Mouse (Mus musculus) midbrain, embryonic 11.5 days (tissue): ENCODE measurements around the gene Olfml2a. TPM values are rescaled to one million over a fixed set of nuclear protein-coding genes. Genes with fewer than 3 reads are reported as not detected.

Experiments used
- ATAC-seq: fragments of 200-750 bp; cut with Nextera tagmentation; 2 replicates; pipeline ENCODE4 v1.8.0; 2017; ENCODE audit warnings: moderate TSS enrichment, moderate library complexity; ENCODE audit not compliant: low FRiP score
- DNase-seq: peaks from one replicate; pipeline ENCODE4 v3.0.0; 2015; ENCODE audit warnings: low spot score; ENCODE audit errors: missing footprints
- H3K27ac ChIP-seq: fragments of 300-500 bp; sonication (generic); 2 replicates; pipeline ENCODE4 v1.5.1; 2014; ENCODE audit warnings: low read depth, low read length
- H3K27me3 ChIP-seq: fragments of 300-500 bp; sonication (generic); 2 replicates; pipeline ENCODE4 v1.6.1; 2014; ENCODE audit warnings: mild to moderate bottlenecking, low read length, moderate library complexity, mixed read lengths; ENCODE audit not compliant: control insufficient read depth, insufficient read depth
- H3K36me3 ChIP-seq: fragments of 300-500 bp; sonication (generic); 2 replicates; pipeline ENCODE4 v1.6.1; 2014; ENCODE audit warnings: mild to moderate bottlenecking, low read length, moderate library complexity, mixed read lengths; ENCODE audit not compliant: control insufficient read depth, insufficient read depth
- H3K4me1 ChIP-seq: fragments of 300-500 bp; sonication (generic); 2 replicates; pipeline ENCODE4 v1.6.1; 2014; ENCODE audit warnings: low read length; ENCODE audit not compliant: control insufficient read depth, insufficient read depth
- H3K4me2 ChIP-seq: fragments of 300-500 bp; sonication (generic); 2 replicates; pipeline ENCODE4 v1.6.1; 2014; ENCODE audit warnings: mild to moderate bottlenecking, moderate library complexity
- H3K4me3 ChIP-seq: fragments of 300-500 bp; sonication (generic); 2 replicates; pipeline ENCODE4 v1.5.1; 2014; ENCODE audit warnings: low read depth, low read length
- H3K9ac ChIP-seq: fragments of 300-500 bp; sonication (generic); 2 replicates; pipeline ENCODE4 v1.6.1; 2014; ENCODE audit warnings: low read length
- H3K9me3 ChIP-seq: fragments of 300-500 bp; sonication (generic); 2 replicates; pipeline ENCODE4 v1.6.1; 2016; ENCODE audit warnings: low read length; ENCODE audit not compliant: control insufficient read depth
- WGBS: fragments of 180-500 bp; shearing (Covaris S2); extraction: QIAGEN DNeasy Blood & Tissue Kit; methylation state at CpG from one replicate; pipeline ENCODE4 v1.1.7; 2014; 5-methylcytosine and 5-hydroxymethylcytosine counted together
- polyA plus RNA-seq: library from polyadenylated mRNA; unstranded; fragments of >200 nt; fragmentation: Nextera tagmentation; extraction: Ambion mirVana; gene quantifications from 2 replicates; pipeline ENCODE4 v1.2.1, GENCODE M21; 2014

Gene Olfml2a
- polyA plus RNA-seq, 1 experiment from 2014 or later: 2.2 TPM

GRCm38 (mm10) chr2:38944460-38945161 lies 12.8 kb downstream of the Olfml2a start:
- Histone ChIP-seq H3K9ac (no peak overlapping the region), H3K4me2 (no peak overlapping the region), H3K4me1 (no peaks in the 10 kb centered on the region), H3K27ac (no peak overlapping the region), H3K9me3 (no peaks in the 10 kb centered on the region), H3K4me3 (no peak overlapping the region), H3K36me3 (no peaks in the 10 kb centered on the region), H3K27me3 (no peaks in the 10 kb centered on the region)
- peak; percentile 14 for DNase-seq
- 74% methylated on average over 3 of the region's 3 CpGs for WGBS
- ATAC-seq: no peak

GRCm38 (mm10) chr2:38947566-38947965 lies 15.8 kb downstream of the Olfml2a start:
- ATAC-seq: no peak
- DNase-seq: peak; percentile 62
- Histone ChIP-seq H3K27me3 (no peaks in the 10 kb centered on the region), H3K4me2 (no peak overlapping the region), H3K9me3 (no peaks in the 10 kb centered on the region), H3K4me3 (no peak overlapping the region), H3K4me1 (no peaks in the 10 kb centered on the region), H3K27ac (no peak overlapping the region), H3K9ac (no peak overlapping the region), H3K36me3 (no peaks in the 10 kb centered on the region)
- whole genome bisulfite sequencing: 70% methylated on average over 7 of the region's 7 CpGs

DNA sequence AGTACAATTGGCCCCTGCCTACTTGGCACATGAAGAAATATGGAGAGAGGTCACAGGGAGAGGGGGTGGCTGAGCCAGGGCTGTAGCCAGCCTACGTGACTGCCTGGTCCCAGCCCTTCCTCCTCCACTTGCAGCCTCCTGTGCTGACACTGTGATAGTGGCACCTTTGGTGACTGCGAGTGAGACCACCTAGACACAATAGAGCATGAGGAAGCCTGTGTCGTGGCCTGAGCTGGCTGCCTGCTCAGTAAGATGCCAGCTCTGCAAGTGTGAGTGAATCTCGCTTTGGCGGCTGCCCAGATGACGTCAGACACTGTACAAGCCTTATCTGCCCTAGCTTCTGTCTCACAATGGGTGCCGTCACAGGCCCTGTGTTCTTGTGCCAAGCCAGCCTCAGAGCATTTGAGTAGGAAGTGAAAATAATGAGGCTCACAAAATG lies 18.5 kb downstream of the Olfml2a start:
- WGBS: 84% methylated on average over 7 of the region's 7 CpGs
- no peaks in the 10 kb centered on the region for H3K27me3 ChIP-seq
- H3K4me2 ChIP-seq: no peak overlapping the region
- DNase-seq (no peak), ATAC-seq (no peak)
- no peaks in the 10 kb centered on the region for H3K4me1 ChIP-seq
- no peaks in the 10 kb centered on the region for H3K9me3 ChIP-seq
- H3K36me3 ChIP-seq: no peaks in the 10 kb centered on the region
- no peak overlapping the region for H3K27ac ChIP-seq
- H3K4me3 ChIP-seq: no peak overlapping the region
- H3K9ac ChIP-seq: no peak overlapping the region

DNA sequence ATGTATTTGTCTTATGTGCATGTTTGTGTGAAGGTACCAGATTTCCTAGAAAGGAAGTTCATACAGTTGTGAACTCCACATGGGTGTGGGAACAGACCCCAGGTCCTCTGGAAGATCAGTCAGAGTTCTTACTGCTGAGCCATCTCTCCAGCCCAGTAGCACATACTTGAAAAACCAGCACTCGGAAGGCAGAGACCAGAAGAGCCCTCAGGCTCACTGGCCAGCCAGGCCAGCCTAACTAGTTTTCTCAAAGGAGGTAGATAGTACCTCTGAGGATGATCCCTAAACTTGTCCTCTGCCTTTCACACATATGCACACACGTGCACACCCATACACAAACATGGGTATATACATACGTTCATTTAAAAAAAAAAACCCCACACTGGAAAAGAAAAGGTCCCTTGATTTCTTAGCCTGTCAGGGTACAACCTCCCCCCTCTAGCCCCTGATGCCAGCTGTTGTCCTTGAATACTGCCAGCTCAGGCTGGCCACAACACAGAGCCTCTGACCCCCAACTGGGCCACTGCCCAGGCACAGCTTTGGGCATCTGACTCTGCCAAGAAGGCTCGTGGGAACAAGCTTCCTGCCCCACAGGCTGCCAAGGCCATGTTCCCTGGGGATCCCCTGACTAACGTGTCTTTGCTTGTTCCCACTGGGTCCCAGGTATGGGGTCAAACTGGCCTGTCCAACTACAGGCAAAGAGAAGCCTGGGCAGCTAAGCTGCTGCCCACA lies 21.5 kb downstream of the Olfml2a start:
- Histone ChIP-seq H3K4me1 (no peaks in the 10 kb centered on the region), H3K36me3 (no peaks in the 10 kb centered on the region), H3K27me3 (no peaks in the 10 kb centered on the region), H3K9ac (no peak overlapping the region), H3K27ac (no peak overlapping the region), H3K9me3 (no peaks in the 10 kb centered on the region), H3K4me3 (no peak overlapping the region), H3K4me2 (no peak overlapping the region)
- peak; percentile 57 for DNase-seq
- 79% methylated on average over 5 of the region's 5 CpGs for WGBS
- no peak for ATAC-seq

DNA sequence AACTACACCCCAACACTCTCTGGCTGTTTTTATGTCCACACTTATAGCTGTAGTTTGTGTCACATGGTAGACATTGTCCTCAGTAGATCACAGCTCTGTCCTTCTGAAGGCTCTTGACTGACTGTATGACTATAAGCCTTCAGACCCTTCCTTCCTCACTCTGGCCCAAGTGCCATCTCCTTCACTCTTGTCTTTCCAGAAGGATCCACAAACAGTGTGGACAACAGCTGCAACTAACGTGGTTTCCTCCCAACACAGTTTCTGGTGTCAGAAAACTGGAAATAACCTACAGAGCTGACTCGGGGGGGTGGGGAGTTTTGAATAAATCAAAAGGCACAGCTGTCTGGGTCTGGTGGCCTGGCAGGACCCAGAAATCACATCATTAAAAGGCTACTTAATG lies 24.3 kb downstream of the Olfml2a start:
- DNase-seq (peak; percentile 6), ATAC-seq (no peak)
- Histone ChIP-seq H3K4me1 (no peaks in the 10 kb centered on the region), H3K4me2 (no peak overlapping the region), H3K27ac (no peak overlapping the region), H3K9ac (no peak overlapping the region), H3K36me3 (no peaks in the 10 kb centered on the region), H3K9me3 (no peaks in the 10 kb centered on the region), H3K27me3 (no peaks in the 10 kb centered on the region), H3K4me3 (no peak overlapping the region)
- WGBS: 84% methylated on average over 2 of the region's 2 CpGs

GRCm38 (mm10) chr2:38957671-38958223 lies 26.0 kb downstream of the Olfml2a start:
- Histone ChIP-seq H3K4me1 (no peaks in the 10 kb centered on the region), H3K27ac (no peak overlapping the region), H3K9ac (no peak overlapping the region), H3K36me3 (no peaks in the 10 kb centered on the region), H3K4me3 (no peak overlapping the region), H3K4me2 (no peak overlapping the region), H3K9me3 (no peaks in the 10 kb centered on the region), H3K27me3 (no peaks in the 10 kb centered on the region)
- DNase-seq: no peak
- ATAC-seq: no peak
- WGBS: 89% methylated on average over 5 of the region's 5 CpGs

GRCm38 (mm10) chr2:38964198-38964597 lies 32.4 kb downstream of the Olfml2a start:
- no peak overlapping the region for H3K9ac ChIP-seq
- H3K36me3 ChIP-seq: no peaks in the 10 kb centered on the region
- no peak overlapping the region for H3K4me2 ChIP-seq
- no peaks in the 10 kb centered on the region for H3K4me1 ChIP-seq
- H3K4me3 ChIP-seq: no peak overlapping the region
- WGBS: 64% methylated on average over 4 of the region's 4 CpGs
- ATAC-seq (no peak), DNase-seq (no peak)
- no peaks in the 10 kb centered on the region for H3K27me3 ChIP-seq
- H3K27ac ChIP-seq: no peak overlapping the region
- no peaks in the 10 kb centered on the region for H3K9me3 ChIP-seq

- Histone ChIP-seq H3K36me3 (no peaks in the 10 kb centered on the region), H3K9me3 (no peaks in the 10 kb centered on the region), H3K4me1 (no peaks in the 10 kb centered on the region), H3K9ac (no peak overlapping the region), H3K4me2 (no peak overlapping the region), H3K27ac (no peak overlapping the region), H3K4me3 (no peak overlapping the region), H3K27me3 (no peaks in the 10 kb centered on the region)
- 100% methylated on average over 2 of the region's 2 CpGs for WGBS
- ATAC-seq: no peak
- no peak for DNase-seq
These were observed 37.9 kb downstream of the Olfml2a start for GRCm38 (mm10) chr2:38969650-38970049.

- H3K9ac ChIP-seq: no peak overlapping the region
- WGBS: 85% methylated on average over 5 of the region's 5 CpGs
- H3K36me3 ChIP-seq: no peaks in the 10 kb centered on the region
- H3K4me1 ChIP-seq: no peaks in the 10 kb centered on the region
- no peak overlapping the region for H3K27ac ChIP-seq
- ATAC-seq: no peak
- H3K4me2 ChIP-seq: no peak overlapping the region
- H3K27me3 ChIP-seq: no peaks in the 10 kb centered on the region
- H3K9me3 ChIP-seq: no peaks in the 10 kb centered on the region
- no peak for DNase-seq
- no peak overlapping the region for H3K4me3 ChIP-seq
These were observed 38.3 kb downstream of the Olfml2a start for GRCm38 (mm10) chr2:38970057-38970456.
